Mouse (Mus musculus): ENCODE measurements around the gene Ppard.

- TF ChIP-seq POLR2A (IDR thresholded peaks at IDR 0.05; ENCODE audit: extremely low read depth, insufficient read depth, low read length) (peak; percentile 25; the same call in 1 of the 2 replicates), CTCF (IDR thresholded peaks at IDR 0.05; ENCODE audit: extremely low read depth, insufficient read depth, low read length) (no peak)
Observed at GRCm38 (mm10) chr17:28327673-28328325, 95.3 kb downstream of the Ppard start.

All from cortical plate, adult 2 months (tissue).